Mouse (Mus musculus) embryonic facial prominence, embryonic 12.5 days (tissue): ENCODE measurements around the gene Eml4. TPM values are rescaled to one million over a fixed set of nuclear protein-coding genes. Genes with fewer than 3 reads are reported as not detected.

Experiments
- ATAC-seq: fragments of 200-750 bp; cut with Nextera tagmentation; 2 replicates; pipeline ENCODE4 v1.8.0; 2017; ENCODE audit not compliant: insufficient number of reproducible peaks, insufficient read depth, low FRiP score, low TSS enrichment
- H3K27ac ChIP-seq: fragments of 300-500 bp; sonication (generic); 2 replicates; pipeline ENCODE4 v1.5.1; 2016; ENCODE audit warnings: mild to moderate bottlenecking
- H3K27me3 ChIP-seq: fragments of 300-500 bp; sonication (generic); 2 replicates; pipeline ENCODE4 v1.6.1; 2016; ENCODE audit warnings: mild to moderate bottlenecking, moderate library complexity
- H3K36me3 ChIP-seq: fragments of 300-500 bp; sonication (generic); 2 replicates; pipeline ENCODE4 v1.6.1; 2016; ENCODE audit warnings: mild to moderate bottlenecking
- H3K4me1 ChIP-seq: fragments of 300-500 bp; sonication (generic); 2 replicates; pipeline ENCODE4 v1.6.1; 2016
- H3K4me2 ChIP-seq: fragments of 300-500 bp; sonication (generic); replicated peaks from 2 replicates; pipeline ENCODE4 v1.6.1; 2016; ENCODE audit warnings: mild to moderate bottlenecking, moderate library complexity
- H3K4me3 ChIP-seq: fragments of 300-500 bp; sonication (generic); 2 replicates; pipeline ENCODE4 v1.5.1; 2016; ENCODE audit warnings: mild to moderate bottlenecking
- H3K9ac ChIP-seq: fragments of 300-500 bp; sonication (generic); 2 replicates; pipeline ENCODE4 v1.6.1; 2016; ENCODE audit warnings: mild to moderate bottlenecking, moderate library complexity
- H3K9me3 ChIP-seq: fragments of 300-500 bp; sonication (generic); 2 replicates; pipeline ENCODE4 v1.6.1; 2016; ENCODE audit warnings: mild to moderate bottlenecking, moderate library complexity
- WGBS: fragments of 180-500 bp; shearing (Covaris S2); methylation state at CpG from one replicate; pipeline ENCODE4 v1.1.7; 2016; 5-methylcytosine and 5-hydroxymethylcytosine counted together
- polyA plus RNA-seq: library from polyadenylated mRNA; unstranded; fragments of >200 nt; fragmentation: Nextera tagmentation; extraction: Ambion mirVana; gene quantifications from 2 replicates; pipeline ENCODE4 v1.2.1, GENCODE M21; 2016

Gene Eml4
- polyA plus RNA-seq, 1 experiment from 2014 or later, result 66.7 TPM

DNA sequence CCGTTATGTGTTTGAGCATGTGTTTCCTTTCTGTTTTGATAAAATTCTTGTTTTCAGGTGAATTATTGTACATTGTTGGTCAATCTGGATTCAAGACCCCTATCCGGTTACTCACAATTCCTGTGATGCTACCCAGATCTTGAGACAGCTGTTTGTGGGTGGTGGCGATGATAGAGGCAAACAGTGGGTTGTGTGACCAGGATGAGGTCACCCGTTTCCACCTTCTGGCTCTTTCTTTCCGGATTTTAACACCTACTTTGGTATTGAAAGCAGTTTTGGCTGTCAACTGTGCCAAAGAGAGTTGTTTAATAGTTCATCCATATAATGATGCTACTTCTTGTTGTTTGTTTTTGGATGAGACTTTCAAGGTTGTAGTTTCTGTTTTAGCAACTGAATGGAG, 16.7 kb downstream of the Eml4 start:
- H3K27ac ChIP-seq, result no peak overlapping the region
- ATAC-seq, result no peak
- no peak overlapping the region for H3K9ac ChIP-seq
- no peaks in the 10 kb centered on the region for H3K36me3 ChIP-seq
- 88% methylated on average over 5 of the region's 5 CpGs for WGBS
- H3K4me2 ChIP-seq, result no peak overlapping the region
- H3K4me1 ChIP-seq, result peaks cover 13% of the 10 kb centered on the region
- no peaks in the 10 kb centered on the region for H3K9me3 ChIP-seq
- H3K27me3 ChIP-seq, result no peaks in the 10 kb centered on the region
- H3K4me3 ChIP-seq, result no peak overlapping the region

DNA sequence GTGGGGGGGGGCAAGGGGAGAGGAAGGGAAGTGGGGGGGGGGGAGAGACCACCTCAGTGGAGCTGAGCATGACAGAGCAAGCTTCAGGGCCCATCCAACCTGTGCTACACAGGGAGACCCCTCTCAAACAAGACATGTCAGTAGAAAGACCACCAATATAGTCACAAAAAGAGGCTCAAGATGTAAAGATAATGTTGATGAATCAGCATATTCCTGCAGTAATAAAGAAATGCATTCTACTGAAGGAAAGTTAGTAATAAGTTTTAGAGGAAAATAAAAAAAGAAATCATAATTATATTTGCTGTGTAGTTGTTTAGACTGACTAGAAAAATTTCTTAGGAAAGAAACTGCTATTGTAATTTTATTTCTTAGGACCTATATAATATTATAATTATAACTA, 23.4 kb downstream of the Eml4 start:
- Histone ChIP-seq H3K27ac (no peak overlapping the region), H3K4me3 (no peak overlapping the region), H3K27me3 (no peaks in the 10 kb centered on the region), H3K9ac (no peak overlapping the region), H3K36me3 (no peaks in the 10 kb centered on the region), H3K4me1 (peaks cover 14% of the 10 kb centered on the region), H3K4me2 (no peak overlapping the region), H3K9me3 (no peaks in the 10 kb centered on the region)
- ATAC-seq, result no peak

GRCm38 (mm10) chr17:83375848-83376247, 25.1 kb downstream of the Eml4 start:
- H3K9ac ChIP-seq, result no peak overlapping the region
- peaks cover 14% of the 10 kb centered on the region for H3K4me1 ChIP-seq
- H3K4me2 ChIP-seq, result no peak overlapping the region
- H3K36me3 ChIP-seq, result no peaks in the 10 kb centered on the region
- H3K9me3 ChIP-seq, result no peaks in the 10 kb centered on the region
- H3K27me3 ChIP-seq, result no peaks in the 10 kb centered on the region
- H3K4me3 ChIP-seq, result no peak overlapping the region
- no peak overlapping the region for H3K27ac ChIP-seq
- ATAC-seq, result no peak
- 89% methylated on average over 3 of the region's 3 CpGs for WGBS

DNA sequence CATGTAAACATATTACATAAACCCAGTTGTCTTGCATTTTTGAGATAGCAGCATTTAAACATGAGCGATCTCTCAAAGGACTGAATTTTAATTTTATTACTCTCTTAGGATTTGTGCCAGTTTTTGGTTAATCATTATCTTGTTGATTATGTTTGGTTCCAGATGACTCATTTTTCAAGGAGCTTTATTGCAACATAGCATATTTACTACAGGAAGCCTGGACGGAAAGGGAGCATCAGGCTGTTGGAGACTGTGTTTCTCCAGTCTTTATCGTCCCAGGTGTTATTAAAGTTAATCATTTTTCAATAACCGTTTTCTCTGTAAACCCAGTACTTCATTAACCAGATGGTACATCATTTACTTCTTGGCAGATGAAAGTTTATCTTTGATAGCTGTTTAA, 26.1 kb downstream of the Eml4 start:
- no peaks in the 10 kb centered on the region for H3K27me3 ChIP-seq
- H3K4me1 ChIP-seq, result peaks cover 14% of the 10 kb centered on the region
- H3K9me3 ChIP-seq, result no peaks in the 10 kb centered on the region
- H3K9ac ChIP-seq, result no peak overlapping the region
- 81% methylated on average over 4 of the region's 4 CpGs for WGBS
- no peak overlapping the region for H3K27ac ChIP-seq
- no peaks in the 10 kb centered on the region for H3K36me3 ChIP-seq
- ATAC-seq, result no peak
- H3K4me3 ChIP-seq, result no peak overlapping the region
- H3K4me2 ChIP-seq, result no peak overlapping the region

DNA sequence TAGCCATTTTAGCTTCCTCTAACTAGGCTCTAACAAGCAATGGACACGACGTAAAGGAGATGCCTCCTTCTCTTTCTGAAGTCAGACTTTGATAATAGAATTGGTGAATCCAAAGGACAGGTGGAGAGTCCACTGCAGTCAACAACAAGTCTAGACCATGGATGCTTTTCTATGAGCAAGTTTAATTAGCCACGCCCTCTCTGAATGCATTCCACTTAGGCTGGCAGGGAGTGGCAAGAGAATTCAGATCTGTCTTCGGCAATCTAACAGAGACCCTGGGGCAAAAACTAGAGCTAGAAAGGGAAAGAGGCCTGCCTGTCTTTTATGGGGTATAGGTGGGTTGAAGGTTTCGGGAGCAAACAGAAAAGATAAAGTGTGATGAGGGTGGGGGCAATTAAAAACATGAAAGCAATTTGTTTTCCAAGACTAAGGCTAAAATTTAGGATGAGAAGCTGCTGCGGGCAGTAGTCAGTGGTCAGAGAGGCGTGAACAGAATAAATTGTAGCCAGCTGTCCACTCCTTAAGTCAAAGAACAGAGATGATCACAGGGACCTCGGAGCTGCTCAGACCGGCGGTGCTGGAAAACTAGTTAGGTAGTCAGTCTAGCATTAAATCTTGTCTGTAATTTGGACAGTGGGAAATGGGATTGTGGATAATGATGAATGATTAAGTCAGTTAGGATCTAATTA, 27.2 kb downstream of the Eml4 start:
- no peak overlapping the region for H3K27ac ChIP-seq
- no peak overlapping the region for H3K4me3 ChIP-seq
- H3K4me2 ChIP-seq, result no peak overlapping the region
- peaks cover 14% of the 10 kb centered on the region for H3K4me1 ChIP-seq
- H3K36me3 ChIP-seq, result no peaks in the 10 kb centered on the region
- no peaks in the 10 kb centered on the region for H3K27me3 ChIP-seq
- no peak overlapping the region for H3K9ac ChIP-seq
- 54% methylated on average over 10 of the region's 10 CpGs for WGBS
- no peak for ATAC-seq
- no peaks in the 10 kb centered on the region for H3K9me3 ChIP-seq

DNA sequence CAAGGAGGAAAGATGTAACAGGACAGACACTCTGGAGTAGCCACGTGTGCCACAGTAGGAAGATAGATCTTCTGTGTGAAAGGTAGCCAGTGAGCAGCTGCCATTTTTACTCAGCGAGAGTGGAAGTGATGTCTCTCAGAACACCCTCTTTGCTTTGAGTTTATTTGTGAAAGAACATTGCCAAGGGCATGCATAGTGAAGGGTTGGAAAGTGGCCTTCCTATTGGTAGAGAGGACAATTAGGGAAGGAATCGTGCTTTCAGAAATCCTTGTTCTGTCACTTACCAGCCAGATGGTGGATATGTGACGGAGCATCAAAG, 27.7 kb downstream of the Eml4 start:
- H3K9me3 ChIP-seq, result no peaks in the 10 kb centered on the region
- no peak for ATAC-seq
- 53% methylated on average over 4 of the region's 4 CpGs for WGBS
- H3K4me3 ChIP-seq, result no peak overlapping the region
- H3K27ac ChIP-seq, result no peak overlapping the region
- peaks cover 14% of the 10 kb centered on the region for H3K4me1 ChIP-seq
- H3K27me3 ChIP-seq, result no peaks in the 10 kb centered on the region
- no peaks in the 10 kb centered on the region for H3K36me3 ChIP-seq
- H3K9ac ChIP-seq, result no peak overlapping the region
- H3K4me2 ChIP-seq, result no peak overlapping the region

- no peak overlapping the region for H3K4me2 ChIP-seq
- no peaks in the 10 kb centered on the region for H3K9me3 ChIP-seq
- no peaks in the 10 kb centered on the region for H3K27me3 ChIP-seq
- no peak for ATAC-seq
- H3K36me3 ChIP-seq, result no peaks in the 10 kb centered on the region
- peaks cover 14% of the 10 kb centered on the region for H3K4me1 ChIP-seq
- no peak overlapping the region for H3K9ac ChIP-seq
- H3K4me3 ChIP-seq, result no peak overlapping the region
- no peak overlapping the region for H3K27ac ChIP-seq
- WGBS, result 83% methylated on average over 2 of the region's 2 CpGs
These were observed 28.6 kb downstream of the Eml4 start for GRCm38 (mm10) chr17:83379366-83379765.

GRCm38 (mm10) chr17:83379791-83380190, 29.1 kb downstream of the Eml4 start:
- Histone ChIP-seq H3K27me3 (no peaks in the 10 kb centered on the region), H3K4me3 (no peak overlapping the region), H3K4me2 (no peak overlapping the region), H3K9ac (no peak overlapping the region), H3K27ac (no peak overlapping the region), H3K4me1 (peaks cover 14% of the 10 kb centered on the region), H3K9me3 (no peaks in the 10 kb centered on the region), H3K36me3 (no peaks in the 10 kb centered on the region)
- ATAC-seq, result no peak
- 86% methylated on average over 3 of the region's 3 CpGs for WGBS

- Histone ChIP-seq H3K27ac (no peak overlapping the region), H3K9me3 (no peaks in the 10 kb centered on the region), H3K4me1 (peaks cover 9% of the 10 kb centered on the region), H3K9ac (no peak overlapping the region), H3K4me3 (no peak overlapping the region), H3K4me2 (no peak overlapping the region), H3K27me3 (no peaks in the 10 kb centered on the region), H3K36me3 (peaks cover 2% of the 10 kb centered on the region; the same call in 1 of the 2 replicates)
- ATAC-seq, result no peak
- WGBS, result 90% methylated on average over 5 of the region's 5 CpGs
These were observed 32.0 kb downstream of the Eml4 start for GRCm38 (mm10) chr17:83382752-83383151.

GRCm38 (mm10) chr17:83384981-83385380, 34.2 kb downstream of the Eml4 start:
- no peaks in the 10 kb centered on the region for H3K27me3 ChIP-seq
- 84% methylated on average over 2 of the region's 2 CpGs for WGBS
- ATAC-seq, result no peak

GRCm38 (mm10) chr17:83387161-83387560, 36.4 kb downstream of the Eml4 start:
- Histone ChIP-seq H3K27ac (no peak overlapping the region), H3K9ac (no peak overlapping the region), H3K4me2 (no peak overlapping the region), H3K4me3 (no peak overlapping the region), H3K9me3 (no peaks in the 10 kb centered on the region), H3K27me3 (no peaks in the 10 kb centered on the region), H3K4me1 (no peaks in the 10 kb centered on the region), H3K36me3 (peaks cover 2% of the 10 kb centered on the region; the same call in 1 of the 2 replicates)
- no peak for ATAC-seq
- 82% methylated on average over 3 of the region's 3 CpGs for WGBS

More at GRCm38 (mm10) chr17:83384981-83385380, 34.2 kb downstream of the Eml4 start:
- no peaks in the 10 kb centered on the region for H3K4me1 ChIP-seq
- H3K27ac ChIP-seq, result no peak overlapping the region
- H3K9me3 ChIP-seq, result no peaks in the 10 kb centered on the region
- no peak overlapping the region for H3K4me2 ChIP-seq
- H3K9ac ChIP-seq, result no peak overlapping the region
- H3K36me3 ChIP-seq, result peaks cover 2% of the 10 kb centered on the region; the same call in 1 of the 2 replicates
- no peak overlapping the region for H3K4me3 ChIP-seq

- Histone ChIP-seq H3K4me1 (peaks cover 9% of the 10 kb centered on the region; the same call in 1 of the 2 replicates), H3K36me3 (no peaks in the 10 kb centered on the region), H3K4me3 (no peak overlapping the region), H3K9ac (no peak overlapping the region), H3K4me2 (no peak overlapping the region), H3K27ac (no peak overlapping the region), H3K9me3 (no peaks in the 10 kb centered on the region), H3K27me3 (no peaks in the 10 kb centered on the region)
- whole genome bisulfite sequencing, result 92% methylated on average over 3 of the region's 3 CpGs
- no peak for ATAC-seq
These were observed 43.3 kb downstream of the Eml4 start for GRCm38 (mm10) chr17:83394013-83394412.
